Mouse (Mus musculus): Measurements from ENCODE around the gene Gm28372. TPM values are rescaled to one million over a fixed set of nuclear protein-coding genes. Genes with fewer than 3 reads are reported as not detected.

Gene Gm28372
- total RNA-seq, 4 experiments from 2014 or later = not detected

- DNase-seq (ENCODE audit: low spot score) = peak; percentile 81
Observed at GRCm38 (mm10) chr2:130411558-130412495, 6.8 kb downstream of the Gm28372 start.

DNA sequence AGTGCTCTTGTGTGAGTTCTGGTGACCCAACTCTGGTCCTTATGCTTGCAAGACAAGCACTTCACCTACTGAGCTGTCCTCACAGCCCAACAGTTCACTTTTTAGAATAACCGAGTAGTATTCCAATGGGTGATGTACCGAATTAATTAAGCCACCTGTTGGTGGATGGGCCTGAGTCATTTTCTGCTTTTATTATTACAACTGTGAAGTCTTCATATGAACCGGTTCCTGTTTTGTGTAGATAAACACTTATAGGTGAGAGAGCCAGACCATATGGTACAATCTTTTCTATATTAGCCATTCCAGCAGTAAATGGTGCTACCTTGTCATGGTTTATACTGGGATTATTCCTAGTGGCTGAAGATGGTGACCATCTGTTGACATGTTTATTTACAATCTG lies 7.7 kb downstream of the Gm28372 start:
- DNase-seq (ENCODE audit: low spot score) = no peak

- DNase-seq (ENCODE audit: low spot score) = no peak
Observed at GRCm38 (mm10) chr2:130414094-130414856, 9.2 kb downstream of the Gm28372 start.

DNA sequence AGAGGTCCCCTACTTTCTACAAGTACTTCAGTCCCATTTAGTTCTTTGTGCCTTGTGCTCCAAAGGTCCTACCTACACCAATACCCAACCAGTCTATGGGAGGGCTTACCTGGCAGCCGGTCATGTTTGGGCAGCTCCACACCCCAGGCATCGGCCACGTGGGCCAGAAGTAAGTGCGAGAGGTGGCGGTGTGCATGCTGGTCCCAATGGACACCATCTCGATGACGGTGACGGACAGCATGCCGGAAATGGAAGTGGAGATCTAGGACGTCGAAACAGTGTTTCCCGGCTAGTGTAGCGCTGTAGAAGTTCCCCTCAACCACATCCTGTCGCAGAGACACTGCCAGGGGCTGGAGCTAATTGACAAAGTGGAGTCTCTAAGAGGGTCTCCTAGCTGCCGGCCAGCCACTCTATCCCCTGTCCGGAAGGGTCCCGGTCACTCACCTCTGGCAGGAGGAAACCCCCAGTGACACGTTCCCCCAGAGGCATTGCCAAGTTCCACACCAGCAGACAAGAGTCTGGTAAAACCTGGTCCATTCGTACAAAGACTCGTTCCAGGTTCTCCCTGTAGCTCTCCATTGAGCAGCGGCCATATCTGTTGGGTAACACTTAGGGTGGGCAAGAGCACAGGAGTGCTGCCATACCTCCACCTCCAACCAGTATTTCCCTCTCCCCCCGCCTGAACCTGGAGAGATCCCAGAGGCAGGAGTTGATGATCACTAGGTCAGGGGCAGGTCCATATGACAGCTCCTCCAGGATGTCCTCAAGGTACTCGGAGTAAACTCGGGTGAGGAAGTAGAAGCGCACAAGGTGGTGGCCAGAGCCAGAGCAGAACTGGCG lies 17.0 kb downstream of the Gm28372 start:
- no peak for DNase-seq (ENCODE audit: low spot score)

GRCm38 (mm10) chr2:130423397-130424125 lies 18.5 kb downstream of the Gm28372 start:
- DNase-seq (ENCODE audit: low spot score) = peak; percentile 68

DNA sequence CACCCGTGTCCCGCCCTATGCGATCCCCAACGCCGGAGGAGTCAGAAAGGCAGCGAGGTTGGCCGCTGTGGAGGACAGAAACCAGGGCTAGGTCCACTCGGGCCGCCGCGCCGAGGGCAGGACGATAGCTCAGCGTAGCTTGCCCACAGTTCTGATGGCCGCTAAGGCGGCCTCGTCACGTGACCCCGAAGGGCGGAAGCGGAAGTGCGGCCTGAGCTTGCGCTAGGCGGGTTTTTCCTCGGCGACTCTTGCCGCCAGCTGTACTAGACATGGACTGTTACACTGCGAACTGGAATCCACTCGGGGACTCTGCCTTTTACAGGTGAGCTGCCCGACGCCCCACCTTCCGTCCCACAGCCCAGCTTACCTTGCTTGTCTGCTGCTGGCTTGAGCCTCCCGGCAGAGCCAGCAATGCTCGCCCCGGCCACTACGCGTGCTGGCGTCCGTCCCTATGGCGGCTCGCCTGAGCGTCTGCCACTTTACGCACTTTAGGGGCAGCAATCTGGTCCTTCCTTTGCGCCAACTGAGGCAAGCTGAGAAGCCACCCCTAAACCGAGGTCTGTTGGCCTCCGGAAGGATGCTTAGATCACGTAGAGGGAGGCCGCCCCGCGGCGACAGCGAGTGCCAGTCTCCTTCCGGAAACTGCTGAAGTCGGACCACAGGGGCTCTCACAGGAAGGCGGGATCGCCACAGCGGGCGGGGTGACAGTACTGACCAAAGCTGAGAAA lies 19.3 kb downstream of the Gm28372 start, which contains the start of the genes Vps16 and Pced1a:
Gene Vps16 (plus strand): TSS at position 214 of the 728 bp plus-strand sequence.
Gene Pced1a (minus strand): TSS at position 576 of the 728 bp plus-strand sequence.
- peak; percentile 93 for DNase-seq (ENCODE audit: low spot score)

GRCm38 (mm10) chr2:130425112-130425511 lies 20.1 kb downstream of the Gm28372 start:
- DNase-seq (ENCODE audit: low spot score) = no peak

GRCm38 (mm10) chr2:130429851-130430250 lies 24.8 kb downstream of the Gm28372 start:
- no peak for DNase-seq (ENCODE audit: low spot score)

DNA sequence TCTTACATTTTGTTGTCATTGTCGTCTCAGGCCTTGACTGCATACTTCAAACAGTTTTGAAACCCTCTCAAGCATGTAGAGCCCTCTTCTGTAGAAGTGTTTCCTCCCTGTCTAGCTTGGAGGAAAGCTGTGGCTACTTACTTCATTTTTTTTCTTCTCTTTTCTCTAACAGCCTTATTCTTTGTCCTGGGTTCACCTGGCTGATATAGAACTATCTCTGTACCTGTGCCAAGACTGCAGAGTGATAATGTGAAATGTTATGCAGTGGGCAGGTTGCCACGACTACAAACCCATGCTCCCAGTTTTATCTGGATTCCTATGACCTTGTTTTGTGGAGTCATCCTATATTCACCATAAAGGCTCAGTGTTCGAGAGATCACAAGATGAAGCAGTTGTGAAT lies 25.4 kb downstream of the Gm28372 start:
- no peak for DNase-seq (ENCODE audit: low spot score)

- no peak for DNase-seq (ENCODE audit: low spot score)
Observed at GRCm38 (mm10) chr2:130432157-130432556, 27.1 kb downstream of the Gm28372 start.

DNA sequence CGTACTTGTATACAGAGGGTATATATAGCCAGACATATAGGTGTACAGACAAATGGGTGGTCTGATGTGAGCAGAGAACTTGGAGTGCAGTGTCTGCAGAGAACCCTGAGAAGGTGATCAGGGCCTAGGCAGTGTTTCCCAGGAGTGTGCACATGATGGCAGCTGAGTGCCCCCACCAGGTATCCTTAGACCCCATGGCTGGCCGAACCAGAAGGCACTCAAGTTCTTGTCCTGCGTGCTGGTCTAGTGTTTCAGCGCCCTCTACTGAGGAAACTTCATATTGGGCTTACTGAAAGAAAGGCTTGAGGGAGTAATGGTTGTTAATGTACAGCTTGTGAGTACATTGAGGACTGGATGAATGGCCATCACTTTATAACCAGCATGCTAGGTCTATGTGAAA lies 28.1 kb downstream of the Gm28372 start:
- DNase-seq (ENCODE audit: low spot score) = peak; percentile 55

- no peak for DNase-seq (ENCODE audit: low spot score)
Observed at GRCm38 (mm10) chr2:130436769-130437168, 31.7 kb downstream of the Gm28372 start.

DNA sequence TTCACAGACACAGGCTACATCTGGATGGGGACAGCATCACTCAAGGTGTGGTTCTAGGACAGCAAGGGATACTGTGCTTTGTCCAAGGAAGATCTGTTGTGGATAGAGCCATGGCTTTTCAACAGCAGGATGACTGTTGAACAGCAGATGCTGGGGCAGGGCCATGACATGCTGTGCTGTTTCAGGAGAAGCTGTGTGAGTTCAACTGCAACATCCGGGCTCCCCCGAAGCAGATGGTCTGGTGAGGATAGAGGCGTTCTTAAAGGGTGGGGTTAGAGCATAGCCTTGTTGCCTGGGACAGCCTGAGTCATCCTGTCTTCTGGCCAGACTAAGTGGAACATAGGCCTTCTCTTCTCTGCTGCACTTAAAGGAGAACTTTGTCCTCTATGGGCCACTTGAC lies 33.8 kb downstream of the Gm28372 start:
- no peak for DNase-seq (ENCODE audit: low spot score)

GRCm38 (mm10) chr2:130439840-130440480 lies 34.9 kb downstream of the Gm28372 start:
- no peak for DNase-seq (ENCODE audit: low spot score)

DNA sequence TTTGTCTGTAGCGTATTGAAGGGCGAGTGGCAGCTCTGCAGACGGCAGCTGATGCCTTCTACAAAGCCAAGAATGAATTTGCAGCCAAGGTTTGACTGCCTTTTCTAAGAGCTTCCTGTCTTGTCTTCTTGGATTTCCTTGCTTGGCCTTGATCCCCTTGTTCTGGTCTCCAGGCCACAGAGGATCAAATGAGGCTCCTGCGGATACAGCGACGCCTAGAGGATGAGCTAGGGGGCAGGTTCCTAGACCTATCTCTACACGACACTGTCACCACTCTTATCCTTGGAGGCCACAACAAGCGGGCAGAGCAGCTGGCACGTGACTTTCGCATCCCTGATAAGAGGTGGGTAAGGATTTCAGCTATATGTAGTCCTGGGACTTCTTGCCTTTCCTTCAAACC lies 37.1 kb downstream of the Gm28372 start:
- no peak for DNase-seq (ENCODE audit: low spot score)

DNA sequence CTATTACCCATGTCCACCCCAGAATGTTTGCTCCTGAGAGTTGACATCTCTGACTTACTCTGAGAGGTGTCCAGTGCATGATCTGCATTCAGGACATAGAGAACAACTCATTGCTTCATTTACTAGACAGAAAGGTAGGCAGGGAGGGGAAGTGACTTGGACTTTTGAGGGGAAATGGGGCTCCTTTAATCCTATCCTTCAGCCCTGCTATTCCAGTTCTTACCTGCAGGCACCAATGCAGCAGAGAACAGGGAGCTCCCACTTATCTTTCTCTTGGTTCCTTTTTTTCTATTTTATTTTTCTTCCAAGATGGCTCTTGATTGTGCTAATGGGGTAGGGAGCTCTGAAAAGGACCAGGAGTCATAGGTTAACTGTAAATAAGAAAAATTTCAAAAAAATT lies 43.4 kb downstream of the Gm28372 start:
- no peak for DNase-seq (ENCODE audit: low spot score)

DNA sequence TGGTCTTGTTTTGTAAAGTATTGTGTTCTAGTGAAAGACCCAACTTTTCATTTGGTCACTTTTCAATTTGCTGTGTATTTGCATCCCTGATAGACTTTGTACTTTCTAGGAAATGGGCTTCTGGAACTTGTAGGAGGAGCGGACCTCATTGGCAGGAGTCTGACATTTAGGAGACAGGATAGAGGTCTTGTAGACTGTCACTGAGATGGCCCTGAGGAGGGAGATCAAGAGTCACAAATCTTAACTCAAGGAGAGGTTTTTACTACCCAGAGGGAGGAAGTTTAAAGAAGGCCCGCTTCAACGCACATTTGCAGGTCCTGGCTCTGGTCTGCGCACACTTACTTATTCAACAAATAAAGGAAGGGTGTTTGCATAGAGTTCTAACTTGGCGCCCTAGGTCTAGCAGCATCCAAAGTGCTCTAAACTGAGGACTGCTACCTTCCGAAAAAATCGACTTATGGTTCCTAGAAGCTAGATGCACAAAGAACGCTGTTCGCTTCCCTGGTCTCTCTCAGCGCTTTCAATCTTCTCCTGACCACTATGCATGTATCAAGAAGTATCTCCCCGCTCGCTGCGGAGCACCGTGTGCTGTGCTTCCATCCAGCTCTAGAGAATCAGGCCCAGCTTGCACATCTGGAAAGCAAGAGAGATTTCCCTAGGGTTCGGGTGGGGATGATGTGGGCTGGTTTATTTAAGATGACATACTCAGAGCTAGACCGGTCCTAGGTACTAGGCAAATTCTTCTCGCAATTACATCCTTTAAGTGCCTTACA lies 44.2 kb downstream of the Gm28372 start:
- no peak for DNase-seq (ENCODE audit: low spot score)

DNA sequence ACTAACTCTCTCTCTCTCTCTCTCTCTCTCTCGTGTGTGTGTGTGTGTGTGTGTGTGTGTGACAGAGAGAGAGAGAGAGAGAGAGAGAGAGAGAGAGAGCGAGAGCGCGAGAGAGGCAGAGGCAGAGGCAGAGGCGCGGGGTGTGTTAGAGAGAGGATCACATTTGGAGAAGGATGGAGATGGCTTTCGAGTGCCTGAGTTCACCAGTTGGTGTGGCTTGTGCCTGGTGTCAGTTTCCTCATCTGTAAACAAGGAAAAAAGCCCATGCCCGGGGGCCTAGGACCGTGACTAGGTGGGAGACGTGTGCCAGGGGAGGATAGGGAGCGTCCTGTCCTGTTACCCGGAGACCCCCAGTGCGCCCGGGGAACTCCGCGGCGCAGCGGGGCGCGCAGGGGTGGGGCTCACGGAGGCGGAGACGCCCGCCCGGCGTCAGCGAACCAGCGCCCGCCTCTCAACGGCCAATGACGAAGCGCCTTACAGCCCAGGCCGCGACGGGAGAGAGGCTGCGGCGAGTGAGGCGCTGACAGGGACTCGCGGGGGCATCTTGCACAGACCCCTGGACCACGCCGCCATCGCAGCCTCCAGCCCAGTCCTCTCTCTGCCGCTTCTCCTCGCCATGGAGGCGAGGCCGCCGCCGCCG lies 44.9 kb downstream of the Gm28372 start, which contains the start of gene Ptpra:
Gene Ptpra (plus strand): TSS at position 485 of the 640 bp plus-strand sequence.
- peak; percentile 92 for DNase-seq (ENCODE audit: low spot score)
